Mouse (Mus musculus) neural tube, embryonic 14.5 days (tissue): ENCODE measurements at regions not wholly inside any gene's neighbourhood (a gene's known extent, or its start where the extent isn't known, plus 50 kb on each side); places are given as distances from the start of the nearest gene placed in this dataset.

ENCODE experiments used
- ATAC-seq: fragments of 200-750 bp; cut with Nextera tagmentation; 2 replicates; pipeline ENCODE4 v1.8.0; 2017; ENCODE audit warnings: low read depth, mild to moderate bottlenecking, moderate TSS enrichment, moderate library complexity
- H3K27ac ChIP-seq: fragments of 300-500 bp; sonication (generic); 2 replicates; pipeline ENCODE4 v1.5.1; 2014; ENCODE audit warnings: low read depth, mild to moderate bottlenecking, control low read depth, low read length, moderate library complexity, mixed read lengths
- H3K27me3 ChIP-seq: fragments of 300-500 bp; sonication (generic); 2 replicates; pipeline ENCODE4 v1.6.1; 2014; ENCODE audit warnings: low read length; ENCODE audit not compliant: control insufficient read depth, insufficient read depth
- H3K36me3 ChIP-seq: fragments of 300-500 bp; sonication (generic); 2 replicates; pipeline ENCODE4 v1.6.1; 2014; ENCODE audit warnings: low read length, mixed read lengths; ENCODE audit not compliant: control insufficient read depth, insufficient read depth
- H3K4me1 ChIP-seq: fragments of 300-500 bp; sonication (generic); 2 replicates; pipeline ENCODE4 v1.6.1; 2014; ENCODE audit warnings: low read length; ENCODE audit not compliant: control insufficient read depth, insufficient read depth
- H3K4me2 ChIP-seq: fragments of 300-500 bp; sonication (generic); 2 replicates; pipeline ENCODE4 v1.6.1; 2014; ENCODE audit warnings: mild to moderate bottlenecking, low read depth, low read length, control low read depth
- H3K4me3 ChIP-seq: fragments of 300-500 bp; sonication (generic); 2 replicates; pipeline ENCODE4 v1.5.1; 2014; ENCODE audit warnings: low read depth, low read length, control low read depth, mixed read lengths
- H3K9ac ChIP-seq: fragments of 300-500 bp; sonication (generic); replicated peaks from 2 replicates; pipeline ENCODE4 v1.6.1; 2014; ENCODE audit warnings: low read depth, mild to moderate bottlenecking, control low read depth, low read length, mixed read lengths
- H3K9me3 ChIP-seq: fragments of 300-500 bp; sonication (generic); 2 replicates; pipeline ENCODE4 v1.6.1; 2016; ENCODE audit warnings: low read length; ENCODE audit not compliant: control insufficient read depth
- WGBS: fragments of 180-500 bp; shearing (Covaris S2); extraction: QIAGEN DNeasy Blood & Tissue Kit; methylation state at CpG from one replicate; pipeline ENCODE4 v1.1.7; 2014; 5-methylcytosine and 5-hydroxymethylcytosine counted together

GRCm38 (mm10) chr2:79510485-79511094 lies 54.0 kb upstream of the Cerkl start:
- no peak overlapping the region for H3K9ac ChIP-seq
- no peak overlapping the region for H3K4me2 ChIP-seq
- H3K27me3 ChIP-seq = no peaks in the 10 kb centered on the region
- H3K4me1 ChIP-seq = no peaks in the 10 kb centered on the region
- H3K27ac ChIP-seq = no peak overlapping the region
- no peak overlapping the region for H3K4me3 ChIP-seq
- WGBS = 84% methylated on average over 10 of the region's 10 CpGs
- no peaks in the 10 kb centered on the region for H3K9me3 ChIP-seq
- H3K36me3 ChIP-seq = no peaks in the 10 kb centered on the region
- no peak for ATAC-seq

GRCm38 (mm10) chr2:79511108-79511507 lies 54.5 kb upstream of the Cerkl start:
- no peak overlapping the region for H3K4me2 ChIP-seq
- H3K9me3 ChIP-seq = no peaks in the 10 kb centered on the region
- no peak overlapping the region for H3K9ac ChIP-seq
- ATAC-seq = no peak
- 73% methylated on average over 6 of the region's 6 CpGs for WGBS
- no peaks in the 10 kb centered on the region for H3K27me3 ChIP-seq
- no peaks in the 10 kb centered on the region for H3K36me3 ChIP-seq
- no peak overlapping the region for H3K4me3 ChIP-seq
- H3K4me1 ChIP-seq = no peaks in the 10 kb centered on the region
- H3K27ac ChIP-seq = no peak overlapping the region

GRCm38 (mm10) chr2:79511676-79512323 lies 55.2 kb upstream of the Cerkl start:
- no peak overlapping the region for H3K9ac ChIP-seq
- no peak overlapping the region for H3K4me3 ChIP-seq
- peak; percentile 51; the same call in 1 of the 2 replicates for ATAC-seq
- H3K36me3 ChIP-seq = no peaks in the 10 kb centered on the region
- no peaks in the 10 kb centered on the region for H3K4me1 ChIP-seq
- H3K9me3 ChIP-seq = no peaks in the 10 kb centered on the region
- H3K4me2 ChIP-seq = peak overlapping the region; percentile 7; the same call in 1 of the 2 replicates
- WGBS = 22% methylated on average over 11 of the region's 11 CpGs
- H3K27me3 ChIP-seq = no peaks in the 10 kb centered on the region
- no peak overlapping the region for H3K27ac ChIP-seq

- no peaks in the 10 kb centered on the region for H3K27me3 ChIP-seq
- H3K9ac ChIP-seq = no peak overlapping the region
- H3K36me3 ChIP-seq = no peaks in the 10 kb centered on the region
- H3K9me3 ChIP-seq = no peaks in the 10 kb centered on the region
- H3K4me2 ChIP-seq = peak overlapping the region; percentile 7; the same call in 1 of the 2 replicates
- H3K4me1 ChIP-seq = no peaks in the 10 kb centered on the region
- ATAC-seq = peak; percentile 34; the same call in 1 of the 2 replicates
- H3K4me3 ChIP-seq = no peak overlapping the region
- no peak overlapping the region for H3K27ac ChIP-seq
- 49% methylated on average over 2 of the region's 2 CpGs for WGBS
Measured at GRCm38 (mm10) chr2:79512374-79512773, 55.8 kb upstream of the Cerkl start.

GRCm38 (mm10) chr2:79513726-79514125 lies 57.1 kb upstream of the Cerkl start:
- Histone ChIP-seq H3K27me3 (no peaks in the 10 kb centered on the region), H3K4me2 (no peak overlapping the region), H3K27ac (no peak overlapping the region), H3K4me1 (no peaks in the 10 kb centered on the region), H3K4me3 (no peak overlapping the region), H3K9me3 (no peaks in the 10 kb centered on the region), H3K9ac (no peak overlapping the region), H3K36me3 (no peaks in the 10 kb centered on the region)
- 68% methylated on average over 3 of the region's 3 CpGs for WGBS
- no peak for ATAC-seq

- Histone ChIP-seq H3K9me3 (no peaks in the 10 kb centered on the region), H3K36me3 (no peaks in the 10 kb centered on the region), H3K27me3 (no peaks in the 10 kb centered on the region), H3K4me1 (no peaks in the 10 kb centered on the region), H3K27ac (no peak overlapping the region), H3K4me3 (no peak overlapping the region), H3K4me2 (no peak overlapping the region), H3K9ac (no peak overlapping the region)
- WGBS = 75% methylated on average over 8 of the region's 8 CpGs
- no peak for ATAC-seq
Measured at GRCm38 (mm10) chr2:79518046-79518750, 61.6 kb upstream of the Cerkl start.

- WGBS = 43% methylated on average over 6 of the region's 6 CpGs
- no peaks in the 10 kb centered on the region for H3K4me1 ChIP-seq
- H3K36me3 ChIP-seq = no peaks in the 10 kb centered on the region
- no peak for ATAC-seq
- no peaks in the 10 kb centered on the region for H3K9me3 ChIP-seq
- no peak overlapping the region for H3K27ac ChIP-seq
- no peak overlapping the region for H3K4me3 ChIP-seq
- H3K4me2 ChIP-seq = no peak overlapping the region
- H3K9ac ChIP-seq = no peak overlapping the region
- H3K27me3 ChIP-seq = no peaks in the 10 kb centered on the region
Measured at GRCm38 (mm10) chr2:79519799-79520449, 63.3 kb upstream of the Cerkl start.

- WGBS = 92% methylated on average over 4 of the region's 4 CpGs
- Histone ChIP-seq H3K4me1 (no peaks in the 10 kb centered on the region), H3K36me3 (no peaks in the 10 kb centered on the region), H3K4me2 (no peak overlapping the region), H3K4me3 (no peak overlapping the region), H3K9ac (no peak overlapping the region), H3K9me3 (no peaks in the 10 kb centered on the region), H3K27ac (no peak overlapping the region), H3K27me3 (no peaks in the 10 kb centered on the region)
- no peak for ATAC-seq
Measured at GRCm38 (mm10) chr2:79523441-79523840, 66.9 kb upstream of the Cerkl start.

GRCm38 (mm10) chr2:79527529-79527928 lies 70.9 kb upstream of the Cerkl start:
- Histone ChIP-seq H3K9me3 (no peaks in the 10 kb centered on the region), H3K4me1 (no peaks in the 10 kb centered on the region), H3K4me2 (no peak overlapping the region), H3K27me3 (no peaks in the 10 kb centered on the region), H3K9ac (no peak overlapping the region), H3K27ac (no peak overlapping the region), H3K4me3 (no peak overlapping the region), H3K36me3 (no peaks in the 10 kb centered on the region)
- ATAC-seq = no peak
- 67% methylated on average over 5 of the region's 5 CpGs for WGBS
